Mouse (Mus musculus): ENCODE results near the gene Olfr91. TPM values are rescaled to one million over a fixed set of nuclear protein-coding genes. Genes with fewer than 3 reads are reported as not detected.
A peak's percentile ranks its signal among the peaks of the same experiment; 100 is the strongest.

Olfr91 gene
- polyA plus RNA-seq, 1 experiment: not detected

- H3K27ac ChIP-seq (ENCODE audit: insufficient read depth, low read length): peak overlapping the region; percentile 93
- TF ChIP-seq EP300 (IDR thresholded peaks at IDR 0.05; ENCODE audit: insufficient read depth, low read depth, low read length) (peak; percentile 70; the same call in 1 of the 2 replicates), POLR2A (IDR thresholded peaks at IDR 0.05; ENCODE audit: insufficient read depth, low read length) (no peak)
- peaks cover 25% of the 10 kb centered on the region for H3K4me1 ChIP-seq (ENCODE audit: control insufficient read depth, insufficient read depth, low read length)
Observed at GRCm38 (mm10) chr17:37078193-37078592, 19.9 kb downstream of the Olfr91 start.

DNA sequence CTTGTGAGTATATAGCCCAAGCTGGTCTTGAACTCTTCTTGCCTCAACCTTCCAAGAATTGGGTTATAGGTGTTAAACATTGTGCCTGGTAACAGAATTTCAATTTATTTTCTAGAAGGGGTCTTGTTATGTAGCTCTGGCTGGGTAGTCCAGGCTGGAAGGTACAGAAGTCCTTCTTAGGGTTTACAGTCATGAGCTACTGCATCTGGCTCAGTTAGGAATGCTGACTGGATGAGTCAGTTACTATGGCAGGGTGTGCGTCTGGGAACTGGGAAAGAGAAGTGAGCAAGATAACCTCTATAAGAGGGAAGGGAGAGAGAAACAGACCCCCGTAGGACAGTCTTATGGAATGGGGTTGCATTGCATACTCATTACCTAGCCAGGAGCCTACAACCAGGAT lies 22.3 kb downstream of the Olfr91 start:
- peaks cover 53% of the 10 kb centered on the region for H3K36me3 ChIP-seq (ENCODE audit: control insufficient read depth, insufficient read depth, low read length, poor library complexity, severe bottlenecking)
- no peaks in the 10 kb centered on the region for H3K27me3 ChIP-seq (ENCODE audit: control insufficient read depth, insufficient read depth, low read length, poor library complexity, severe bottlenecking)
- no peak overlapping the region for H3K9ac ChIP-seq (ENCODE audit: low read depth, poor library complexity, severe bottlenecking)
- TF ChIP-seq CTCF (IDR thresholded peaks at IDR 0.05; ENCODE audit: low read depth, low read length): no peak
- TF ChIP-seq POLR2A (IDR thresholded peaks at IDR 0.05; ENCODE audit: insufficient read depth, low read length): no peak
- TF ChIP-seq EP300 (IDR thresholded peaks at IDR 0.05; ENCODE audit: insufficient read depth, low read depth, low read length): no peak
- H3K9me3 ChIP-seq (replicated peaks; ENCODE audit: control insufficient read depth, insufficient read depth, low read length, poor library complexity, severe bottlenecking): no peaks in the 10 kb centered on the region
- H3K4me1 ChIP-seq (ENCODE audit: control insufficient read depth, insufficient read depth, low read length): peaks cover 19% of the 10 kb centered on the region
- H3K27ac ChIP-seq (ENCODE audit: insufficient read depth, low read length): peak overlapping the region; percentile 7; the same call in 1 of the 2 replicates
- H3K4me3 ChIP-seq (ENCODE audit: low read depth, low read length): no peak overlapping the region

More at GRCm38 (mm10) chr17:37078193-37078592, 19.9 kb downstream of the Olfr91 start:
- Histone ChIP-seq H3K4me3 (ENCODE audit: low read depth, low read length) (no peak overlapping the region), H3K36me3 (ENCODE audit: control insufficient read depth, insufficient read depth, low read length, poor library complexity, severe bottlenecking) (peaks cover 37% of the 10 kb centered on the region), H3K9ac (ENCODE audit: low read depth, poor library complexity, severe bottlenecking) (no peak overlapping the region), H3K27me3 (ENCODE audit: control insufficient read depth, insufficient read depth, low read length, poor library complexity, severe bottlenecking) (no peaks in the 10 kb centered on the region), H3K9me3 (replicated peaks; ENCODE audit: control insufficient read depth, insufficient read depth, low read length, poor library complexity, severe bottlenecking) (no peaks in the 10 kb centered on the region)

DNA sequence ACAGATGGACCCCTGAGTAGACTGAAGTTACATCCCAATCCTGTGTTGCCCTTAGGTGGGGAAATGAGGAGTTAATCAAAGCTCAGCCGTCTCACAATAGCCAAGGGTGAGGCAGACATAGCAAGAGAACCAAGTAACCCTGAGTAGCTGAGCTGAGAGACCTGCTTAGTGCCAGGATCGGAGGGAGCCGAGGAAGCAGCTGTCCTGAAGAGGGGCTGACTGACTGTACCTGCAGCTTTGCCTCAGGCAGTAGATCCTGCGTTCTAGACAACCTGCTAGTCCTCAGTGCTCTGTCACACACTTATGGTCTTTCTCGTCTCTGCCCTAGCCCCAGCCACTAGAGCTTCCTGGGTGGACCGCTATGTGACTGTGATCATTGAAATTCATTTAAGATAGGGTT lies 22.9 kb downstream of the Olfr91 start:
- H3K27ac ChIP-seq (ENCODE audit: insufficient read depth, low read length): peak overlapping the region; percentile 7; the same call in 1 of the 2 replicates
- H3K36me3 ChIP-seq (ENCODE audit: control insufficient read depth, insufficient read depth, low read length, poor library complexity, severe bottlenecking): peaks cover 59% of the 10 kb centered on the region
- H3K4me1 ChIP-seq (ENCODE audit: control insufficient read depth, insufficient read depth, low read length): peaks cover 20% of the 10 kb centered on the region

GRCm38 (mm10) chr17:37072730-37073276 lies 25.3 kb downstream of the Olfr91 start:
- Histone ChIP-seq H3K9ac (ENCODE audit: low read depth, poor library complexity, severe bottlenecking) (peak overlapping the region; percentile 35; the same call in 1 of the 2 replicates), H3K4me1 (ENCODE audit: control insufficient read depth, insufficient read depth, low read length) (peaks cover 28% of the 10 kb centered on the region), H3K4me3 (ENCODE audit: low read depth, low read length) (0 out of 2 replicates have a peak overlapping the region, but pooled peaks have one; percentile 16), H3K9me3 (replicated peaks; ENCODE audit: control insufficient read depth, insufficient read depth, low read length, poor library complexity, severe bottlenecking) (no peaks in the 10 kb centered on the region), H3K27ac (ENCODE audit: insufficient read depth, low read length) (peak overlapping the region; percentile 87), H3K36me3 (ENCODE audit: control insufficient read depth, insufficient read depth, low read length, poor library complexity, severe bottlenecking) (peaks cover 82% of the 10 kb centered on the region), H3K27me3 (ENCODE audit: control insufficient read depth, insufficient read depth, low read length, poor library complexity, severe bottlenecking) (no peaks in the 10 kb centered on the region)
- TF ChIP-seq CTCF (IDR thresholded peaks at IDR 0.05; ENCODE audit: low read depth, low read length) (no peak), EP300 (IDR thresholded peaks at IDR 0.05; ENCODE audit: insufficient read depth, low read depth, low read length) (peak; percentile 71; the same call in 1 of the 2 replicates), POLR2A (IDR thresholded peaks at IDR 0.05; ENCODE audit: insufficient read depth, low read length) (no peak)

More for the DNA sequence above, 22.9 kb downstream of the Olfr91 start:
- Histone ChIP-seq H3K27me3 (ENCODE audit: control insufficient read depth, insufficient read depth, low read length, poor library complexity, severe bottlenecking) (no peaks in the 10 kb centered on the region), H3K4me3 (ENCODE audit: low read depth, low read length) (no peak overlapping the region), H3K9ac (ENCODE audit: low read depth, poor library complexity, severe bottlenecking) (no peak overlapping the region), H3K9me3 (replicated peaks; ENCODE audit: control insufficient read depth, insufficient read depth, low read length, poor library complexity, severe bottlenecking) (no peaks in the 10 kb centered on the region)
- TF ChIP-seq EP300 (IDR thresholded peaks at IDR 0.05; ENCODE audit: insufficient read depth, low read depth, low read length) (peak; percentile 59; the same call in 1 of the 2 replicates), CTCF (IDR thresholded peaks at IDR 0.05; ENCODE audit: low read depth, low read length) (no peak)

- Histone ChIP-seq H3K9me3 (replicated peaks; ENCODE audit: control insufficient read depth, insufficient read depth, low read length, poor library complexity, severe bottlenecking) (no peaks in the 10 kb centered on the region), H3K27me3 (ENCODE audit: control insufficient read depth, insufficient read depth, low read length, poor library complexity, severe bottlenecking) (no peaks in the 10 kb centered on the region), H3K36me3 (ENCODE audit: control insufficient read depth, insufficient read depth, low read length, poor library complexity, severe bottlenecking) (peaks cover 85% of the 10 kb centered on the region), H3K27ac (ENCODE audit: insufficient read depth, low read length) (peak overlapping the region; percentile 87), H3K4me1 (ENCODE audit: control insufficient read depth, insufficient read depth, low read length) (peaks cover 27% of the 10 kb centered on the region), H3K4me3 (ENCODE audit: low read depth, low read length) (peak overlapping the region; percentile 22), H3K9ac (ENCODE audit: low read depth, poor library complexity, severe bottlenecking) (peak overlapping the region; percentile 35; the same call in 1 of the 2 replicates)
- peak; percentile 58 for TF ChIP-seq EP300 (IDR thresholded peaks at IDR 0.05; ENCODE audit: insufficient read depth, low read depth, low read length)
- no peak for TF ChIP-seq POLR2A (IDR thresholded peaks at IDR 0.05; ENCODE audit: insufficient read depth, low read length)
Observed at GRCm38 (mm10) chr17:37072080-37072729, 25.9 kb downstream of the Olfr91 start.

DNA sequence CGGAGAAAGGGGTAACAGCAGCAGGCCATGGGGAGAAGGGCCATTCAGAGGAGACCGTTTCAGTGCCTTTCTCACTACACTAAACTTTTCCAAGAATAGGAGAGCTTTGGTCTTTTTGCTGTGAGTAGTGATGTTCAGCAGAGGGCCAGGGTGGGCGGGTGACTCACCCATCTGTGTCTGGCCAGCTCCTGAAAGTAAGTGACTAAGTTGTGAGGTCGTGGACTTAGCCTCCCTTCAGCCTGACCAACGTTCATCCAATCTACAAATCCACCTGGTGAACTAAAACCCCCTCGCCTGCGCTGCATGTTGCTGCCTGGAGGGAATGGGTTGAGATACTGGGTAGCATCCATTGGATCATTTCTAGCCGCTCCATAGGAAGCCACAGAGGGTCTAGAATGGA lies 28.0 kb downstream of the Olfr91 start:
- Histone ChIP-seq H3K9me3 (replicated peaks; ENCODE audit: control insufficient read depth, insufficient read depth, low read length, poor library complexity, severe bottlenecking) (no peaks in the 10 kb centered on the region), H3K27ac (ENCODE audit: insufficient read depth, low read length) (peak overlapping the region; percentile 45), H3K4me3 (ENCODE audit: low read depth, low read length) (no peak overlapping the region), H3K4me1 (ENCODE audit: control insufficient read depth, insufficient read depth, low read length) (peaks cover 22% of the 10 kb centered on the region), H3K27me3 (ENCODE audit: control insufficient read depth, insufficient read depth, low read length, poor library complexity, severe bottlenecking) (no peaks in the 10 kb centered on the region), H3K36me3 (ENCODE audit: control insufficient read depth, insufficient read depth, low read length, poor library complexity, severe bottlenecking) (peaks cover 88% of the 10 kb centered on the region), H3K9ac (ENCODE audit: low read depth, poor library complexity, severe bottlenecking) (no peak overlapping the region)
- TF ChIP-seq CTCF (IDR thresholded peaks at IDR 0.05; ENCODE audit: low read depth, low read length) (no peak), EP300 (IDR thresholded peaks at IDR 0.05; ENCODE audit: insufficient read depth, low read depth, low read length) (no peak), POLR2A (IDR thresholded peaks at IDR 0.05; ENCODE audit: insufficient read depth, low read length) (no peak)

All from ES-Bruce4 (cell line).